Mouse (Mus musculus): ENCODE measurements around the gene Med12l.

The Med12l gene

GRCm38 (mm10) chr3:59005271-59005995 lies at the start of gene Med12l:
Med12l (plus strand) TSS chr3:59005825.
- DNase-seq: peak; percentile 84 to 88

- no peak for DNase-seq
Measured at GRCm38 (mm10) chr3:58961166-58961565, 44.5 kb upstream of the Med12l start.

- DNase-seq: no peak
Measured at GRCm38 (mm10) chr3:58977413-58977812, 28.2 kb upstream of the Med12l start.

- no peak for DNase-seq
Measured at GRCm38 (mm10) chr3:58977906-58978622, 27.6 kb upstream of the Med12l start.

- DNase-seq: no peak
Measured at GRCm38 (mm10) chr3:58980579-58980978, 25.0 kb upstream of the Med12l start.

- peak; percentile 54 to 77 for DNase-seq
Measured at GRCm38 (mm10) chr3:58982896-58983837, 22.5 kb upstream of the Med12l start.

GRCm38 (mm10) chr3:58983838-58984598 lies 21.6 kb upstream of the Med12l start:
- DNase-seq: no peak

- no peak for DNase-seq
Measured at GRCm38 (mm10) chr3:58985816-58986215, 19.8 kb upstream of the Med12l start.

- no peak for DNase-seq
Measured at GRCm38 (mm10) chr3:58989374-58989773, 16.3 kb upstream of the Med12l start.

- no peak for DNase-seq
Measured at GRCm38 (mm10) chr3:58990556-58990955, 15.1 kb upstream of the Med12l start.

GRCm38 (mm10) chr3:58992122-58992521 lies 13.5 kb upstream of the Med12l start:
- DNase-seq: no peak

GRCm38 (mm10) chr3:58993619-58994018 lies 12.0 kb upstream of the Med12l start:
- DNase-seq: peak in 1 of 2 experiments; percentile 22

GRCm38 (mm10) chr3:59003756-59004155 lies 1.9 kb upstream of the Med12l start:
- no peak for DNase-seq

GRCm38 (mm10) chr3:59005996-59006730 lies 538 bp downstream of the Med12l start:
- DNase-seq: peak; percentile 56 to 67

GRCm38 (mm10) chr3:59006731-59007441 lies 1.3 kb downstream of the Med12l start:
- DNase-seq: peak; percentile 71 to 73

- DNase-seq: no peak
Measured at GRCm38 (mm10) chr3:59010276-59010675, 4.7 kb downstream of the Med12l start.

- peak in 1 of 2 experiments; percentile 21 for DNase-seq
Measured at GRCm38 (mm10) chr3:59015698-59016412, 10.2 kb downstream of the Med12l start.

- no peak for DNase-seq
Measured at GRCm38 (mm10) chr3:59016501-59016900, 10.9 kb downstream of the Med12l start.

- DNase-seq: peak; percentile 56 to 64
Measured at GRCm38 (mm10) chr3:59021236-59021635, 15.6 kb downstream of the Med12l start.

- no peak for DNase-seq
Measured at GRCm38 (mm10) chr3:59022251-59022650, 16.6 kb downstream of the Med12l start.

All from cerebellum, postnatal 36 days (tissue).